Mouse (Mus musculus) embryonic facial prominence, embryonic 15.5 days (tissue): ENCODE results near the gene Katnb1. TPM values are rescaled to one million over a fixed set of nuclear protein-coding genes. Genes with fewer than 3 reads are reported as not detected.

Source experiments
- ATAC-seq: fragments of 200-750 bp; cut with Nextera tagmentation; 2 replicates; pipeline ENCODE4 v1.8.0; 2017; ENCODE audit warnings: low read depth, moderate TSS enrichment; ENCODE audit not compliant: insufficient number of reproducible peaks, low FRiP score, low TSS enrichment
- H3K27ac ChIP-seq: fragments of 300-500 bp; sonication (generic); replicated peaks from 2 replicates; pipeline ENCODE4 v1.5.1; 2015; ENCODE audit warnings: mild to moderate bottlenecking, inconsistent platforms
- H3K27me3 ChIP-seq: fragments of 300-500 bp; sonication (generic); 2 replicates; pipeline ENCODE4 v1.6.1; 2015; ENCODE audit warnings: inconsistent platforms
- H3K36me3 ChIP-seq: fragments of 300-500 bp; sonication (generic); 2 replicates; pipeline ENCODE4 v1.6.1; 2015; ENCODE audit warnings: mild to moderate bottlenecking, inconsistent platforms
- H3K4me1 ChIP-seq: fragments of 300-500 bp; sonication (generic); 2 replicates; pipeline ENCODE4 v1.6.1; 2015; ENCODE audit warnings: inconsistent platforms
- H3K4me2 ChIP-seq: fragments of 300-500 bp; sonication (generic); replicated peaks from 2 replicates; pipeline ENCODE4 v1.6.1; 2015; ENCODE audit warnings: mild to moderate bottlenecking, inconsistent platforms
- H3K4me3 ChIP-seq: fragments of 300-500 bp; sonication (generic); replicated peaks from 2 replicates; pipeline ENCODE4 v1.5.1; 2015; ENCODE audit warnings: mild to moderate bottlenecking, inconsistent platforms
- H3K9ac ChIP-seq: fragments of 300-500 bp; sonication (generic); 2 replicates; pipeline ENCODE4 v1.6.1; 2015; ENCODE audit warnings: inconsistent platforms
- H3K9me3 ChIP-seq: fragments of 300-500 bp; sonication (generic); replicated peaks from 2 replicates; pipeline ENCODE4 v1.6.1; 2016; ENCODE audit warnings: inconsistent platforms
- WGBS: fragments of 180-500 bp; shearing (Covaris S2); methylation state at CpG from one replicate; pipeline ENCODE4 v1.1.7; 2015; 5-methylcytosine and 5-hydroxymethylcytosine counted together
- polyA plus RNA-seq: library from polyadenylated mRNA; unstranded; fragments of >200 nt; fragmentation: Nextera tagmentation; extraction: Ambion mirVana; gene quantifications from 2 replicates; pipeline ENCODE4 v1.2.1, GENCODE M21; 2015

The Katnb1 gene
- polyA plus RNA-seq, 1 experiment from 2014 or later: 28.7 TPM

- Histone ChIP-seq H3K4me3 (peak overlapping the region; percentile 55), H3K4me1 (peaks cover 53% of the 10 kb centered on the region), H3K27me3 (peaks cover 5% of the 10 kb centered on the region; the same call in 1 of the 2 replicates), H3K9ac (peak overlapping the region; percentile 53), H3K9me3 (no peaks in the 10 kb centered on the region), H3K27ac (peak overlapping the region; percentile 39), H3K36me3 (no peaks in the 10 kb centered on the region), H3K4me2 (peak overlapping the region; percentile 92)
- WGBS: 3% methylated on average over 6 of the region's 6 CpGs
- ATAC-seq: no peak
These were observed 60.6 kb downstream of the Katnb1 start for GRCm38 (mm10) chr8:95141469-95142074.

- WGBS: 2% methylated on average over 51 of the region's 66 CpGs
- H3K4me3 ChIP-seq: peak overlapping the region; percentile 55
- ATAC-seq: peak; percentile 55
- H3K27ac ChIP-seq: peak overlapping the region; percentile 29
- H3K36me3 ChIP-seq: no peaks in the 10 kb centered on the region
- no peaks in the 10 kb centered on the region for H3K9me3 ChIP-seq
- no peaks in the 10 kb centered on the region for H3K27me3 ChIP-seq
- H3K4me2 ChIP-seq: peak overlapping the region; percentile 92
- H3K4me1 ChIP-seq: peaks cover 49% of the 10 kb centered on the region
- peak overlapping the region; percentile 53 for H3K9ac ChIP-seq
These were observed 61.3 kb downstream of the Katnb1 start for GRCm38 (mm10) chr8:95142075-95142831.

DNA sequence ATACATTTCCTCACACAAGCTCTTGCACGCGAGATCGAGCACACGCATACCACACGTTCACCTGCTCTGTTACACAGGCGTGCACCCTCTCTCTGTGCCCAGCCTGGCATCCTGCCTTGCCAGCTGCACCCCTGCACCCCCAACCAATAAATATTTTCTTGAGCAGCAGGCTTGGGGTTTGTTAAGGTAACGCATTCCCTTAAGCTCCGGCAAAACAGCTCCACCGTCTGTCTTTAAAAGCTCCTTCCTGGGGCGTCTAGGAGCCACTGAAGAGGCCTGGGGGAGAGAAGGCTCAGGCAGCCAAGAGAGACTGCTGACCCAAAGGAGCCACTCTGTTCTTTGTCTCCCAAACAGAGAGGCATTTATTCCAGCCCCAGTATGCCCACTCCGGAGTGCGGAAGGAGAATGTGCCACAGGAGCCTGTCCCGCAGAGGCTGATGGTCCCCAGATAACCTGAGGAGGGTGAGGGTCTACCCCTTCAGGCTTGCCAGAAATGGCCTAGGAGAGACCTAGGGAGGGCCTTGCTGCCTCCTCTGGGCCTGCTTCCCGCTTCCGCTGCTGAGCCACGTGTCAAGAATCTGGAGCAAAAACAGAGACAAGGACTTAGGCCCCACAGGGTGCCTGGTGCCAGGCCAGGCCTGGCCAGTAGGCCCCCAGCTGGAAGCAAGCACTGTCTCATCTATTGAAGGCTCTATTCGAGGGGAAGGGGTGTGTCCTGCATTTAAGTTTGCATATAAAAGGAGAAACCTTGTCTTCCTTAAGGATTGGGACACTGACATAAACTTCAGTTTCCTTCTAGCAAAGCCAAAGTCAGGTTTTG lies 62.2 kb downstream of the Katnb1 start:
- Histone ChIP-seq H3K9ac (no peak overlapping the region), H3K27me3 (no peaks in the 10 kb centered on the region), H3K36me3 (no peaks in the 10 kb centered on the region), H3K4me2 (peak overlapping the region; percentile 92), H3K27ac (peak overlapping the region; percentile 29), H3K4me3 (peak overlapping the region; percentile 55), H3K4me1 (peaks cover 39% of the 10 kb centered on the region), H3K9me3 (no peaks in the 10 kb centered on the region)
- WGBS: 26% methylated on average over 17 of the region's 17 CpGs
- ATAC-seq: 0 out of 2 replicates have a peak, but pooled peaks have one; percentile 1

- Histone ChIP-seq H3K27ac (no peak overlapping the region), H3K36me3 (no peaks in the 10 kb centered on the region), H3K4me3 (no peak overlapping the region), H3K9me3 (no peaks in the 10 kb centered on the region), H3K27me3 (no peaks in the 10 kb centered on the region), H3K9ac (no peak overlapping the region), H3K4me2 (no peak overlapping the region), H3K4me1 (peaks cover 31% of the 10 kb centered on the region)
- WGBS: 71% methylated on average over 6 of the region's 6 CpGs
- no peak for ATAC-seq
These were observed 63.0 kb downstream of the Katnb1 start for GRCm38 (mm10) chr8:95143805-95144630.

GRCm38 (mm10) chr8:95144631-95145015 lies 63.6 kb downstream of the Katnb1 start:
- no peak overlapping the region for H3K27ac ChIP-seq
- H3K4me2 ChIP-seq: no peak overlapping the region
- no peaks in the 10 kb centered on the region for H3K9me3 ChIP-seq
- no peaks in the 10 kb centered on the region for H3K27me3 ChIP-seq
- no peak for ATAC-seq
- no peak overlapping the region for H3K4me3 ChIP-seq
- H3K36me3 ChIP-seq: no peaks in the 10 kb centered on the region
- WGBS: 56% methylated on average over 2 of the region's 2 CpGs
- no peak overlapping the region for H3K9ac ChIP-seq
- peaks cover 29% of the 10 kb centered on the region for H3K4me1 ChIP-seq

DNA sequence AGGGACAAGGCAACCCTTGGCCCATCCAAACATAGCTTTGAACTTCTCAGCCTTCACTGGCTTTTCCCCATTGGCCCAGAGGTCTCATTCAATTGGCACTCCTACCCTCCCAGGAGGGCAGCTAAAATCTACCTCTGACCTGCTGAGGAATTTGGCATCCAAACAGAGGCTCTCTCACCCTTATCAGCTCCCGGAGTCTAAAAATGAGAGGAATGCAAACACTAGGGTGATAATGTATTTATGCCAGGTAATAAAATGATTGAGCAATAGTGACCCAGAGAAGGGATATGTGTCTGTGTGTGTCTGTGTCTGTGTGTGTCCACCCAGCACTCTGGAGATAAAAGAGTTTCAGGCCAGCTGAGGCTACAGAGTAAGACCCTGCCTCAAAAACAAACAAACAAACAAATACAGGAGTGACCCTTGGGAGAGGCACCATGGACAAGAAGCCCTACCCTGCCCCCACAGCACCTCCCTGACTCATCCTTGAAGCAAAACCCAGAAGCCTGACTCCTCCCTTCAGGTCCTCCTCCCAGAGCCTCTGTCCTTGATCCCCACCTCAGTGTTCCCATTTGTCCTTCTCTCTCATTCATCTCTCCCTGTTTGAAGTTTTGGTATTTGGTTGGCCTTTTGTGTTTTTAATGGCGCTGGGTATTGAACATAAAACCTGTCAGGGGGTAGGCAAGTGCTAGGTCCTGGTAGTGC lies 65.2 kb downstream of the Katnb1 start:
- WGBS: 76% methylated on average over 2 of the region's 2 CpGs
- peaks cover 21% of the 10 kb centered on the region for H3K4me1 ChIP-seq
- H3K9ac ChIP-seq: no peak overlapping the region
- H3K27ac ChIP-seq: no peak overlapping the region
- ATAC-seq: no peak
- no peaks in the 10 kb centered on the region for H3K36me3 ChIP-seq
- no peaks in the 10 kb centered on the region for H3K9me3 ChIP-seq
- no peak overlapping the region for H3K4me3 ChIP-seq
- H3K27me3 ChIP-seq: no peaks in the 10 kb centered on the region
- no peak overlapping the region for H3K4me2 ChIP-seq

DNA sequence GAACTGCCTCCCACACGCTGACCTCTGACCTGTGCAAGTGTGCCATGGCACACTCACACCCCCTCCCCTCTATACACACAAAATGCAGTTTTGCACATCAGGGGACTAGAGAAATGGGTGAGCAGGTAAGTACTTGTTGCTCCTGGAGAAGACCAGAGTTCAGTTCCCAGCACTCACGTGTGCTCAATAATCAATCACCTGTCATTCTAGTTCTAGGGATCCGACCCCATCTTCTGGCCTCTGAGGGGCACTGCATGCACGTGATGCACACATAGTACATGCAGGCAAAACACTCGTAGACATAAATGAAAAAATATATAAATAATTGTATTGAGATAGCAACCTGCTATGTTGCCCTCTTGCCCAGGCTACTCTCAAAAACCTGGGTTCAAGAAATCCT lies 65.9 kb downstream of the Katnb1 start:
- 91% methylated on average over 5 of the region's 5 CpGs for WGBS
- no peak for ATAC-seq

GRCm38 (mm10) chr8:95149426-95149825 lies 68.4 kb downstream of the Katnb1 start:
- 0 out of 2 replicates have a peak, but pooled peaks cover under 1% of the 10 kb centered on the region for H3K4me1 ChIP-seq
- no peak overlapping the region for H3K27ac ChIP-seq
- H3K9ac ChIP-seq: no peak overlapping the region
- 48% methylated on average over 10 of the region's 10 CpGs for WGBS
- H3K4me2 ChIP-seq: no peak overlapping the region
- H3K9me3 ChIP-seq: no peaks in the 10 kb centered on the region
- no peaks in the 10 kb centered on the region for H3K27me3 ChIP-seq
- no peak for ATAC-seq
- no peak overlapping the region for H3K4me3 ChIP-seq
- H3K36me3 ChIP-seq: no peaks in the 10 kb centered on the region

More for the DNA sequence above, 65.9 kb downstream of the Katnb1 start:
- no peaks in the 10 kb centered on the region for H3K27me3 ChIP-seq
- H3K9ac ChIP-seq: no peak overlapping the region
- H3K36me3 ChIP-seq: no peaks in the 10 kb centered on the region
- H3K9me3 ChIP-seq: no peaks in the 10 kb centered on the region
- no peak overlapping the region for H3K27ac ChIP-seq
- no peak overlapping the region for H3K4me2 ChIP-seq
- peaks cover 14% of the 10 kb centered on the region for H3K4me1 ChIP-seq
- H3K4me3 ChIP-seq: no peak overlapping the region

- Histone ChIP-seq H3K27me3 (no peaks in the 10 kb centered on the region), H3K27ac (no peak overlapping the region), H3K4me1 (0 out of 2 replicates have a peak, but pooled peaks cover 7% of the 10 kb centered on the region), H3K9me3 (no peaks in the 10 kb centered on the region), H3K36me3 (no peaks in the 10 kb centered on the region), H3K9ac (no peak overlapping the region), H3K4me3 (no peak overlapping the region), H3K4me2 (no peak overlapping the region)
- no peak for ATAC-seq
- 80% methylated on average over 3 of the region's 3 CpGs for WGBS
These were observed 69.6 kb downstream of the Katnb1 start for GRCm38 (mm10) chr8:95150608-95151007.
